Comparison of ENCODE assay signal across 9 mouse cellular contexts in genomic region chr1:134061915-134062314, GRCm38 (mm10). TPM values are rescaled to one million over a fixed set of nuclear protein-coding genes. Genes with fewer than 3 reads are reported as not detected.
DNase-seq lines count a peak whose midpoint lies in the region; ATAC-seq and TF ChIP-seq lines count a peak whose summit lies in the region.
"Had no signal": no experiment of that assay in that cellular context is flagged by ENCODE, and none has a peak within 500 bp of the region (broad histone marks: within the 10 kb centered on the region; RNA-seq: fewer than 3 reads in every experiment).

No protein-coding gene starts in this region.

- H3K27ac ChIP-seq in lung, postnatal 0 days (ENCODE audit: low read length) = peak overlapping the region; percentile 95
- peak overlapping the region; percentile 97 for H3K27ac ChIP-seq in forebrain, embryonic 16.5 days (ENCODE audit: low read length)
- peak overlapping the region; percentile 95 for H3K27ac ChIP-seq in limb, embryonic 14.5 days (replicated peaks; ENCODE audit: low read depth, low read length)
- H3K27ac ChIP-seq in stomach, embryonic 15.5 days = peak overlapping the region; percentile 99

- no peak overlapping the region for H3K4me2 ChIP-seq in lung, postnatal 0 days (replicated peaks; ENCODE audit: low read depth, low read length)
- no peak overlapping the region; the same call in 1 of the 2 replicates for H3K4me2 ChIP-seq in forebrain, embryonic 16.5 days (ENCODE audit: low read length)
- H3K4me2 ChIP-seq in limb, embryonic 14.5 days (replicated peaks; ENCODE audit: low read depth, low read length, severe bottlenecking) = peak overlapping the region; percentile 68; the same call in 1 of the 2 replicates
- peak overlapping the region; percentile 68; the same call in 1 of the 2 replicates for H3K4me2 ChIP-seq in stomach, embryonic 15.5 days

- TF ChIP-seq CTCF in lung, postnatal 0 days (IDR thresholded peaks at IDR 0.05) = no peak

- no peak overlapping the region for H3K4me3 ChIP-seq in lung, postnatal 0 days (ENCODE audit: low read depth, low read length)
- H3K4me3 ChIP-seq in forebrain, embryonic 16.5 days (replicated peaks; ENCODE audit: low read length) = no peak overlapping the region
- no peak overlapping the region for H3K4me3 ChIP-seq in limb, embryonic 14.5 days (replicated peaks; ENCODE audit: low read length)
- no peak overlapping the region for H3K4me3 ChIP-seq in stomach, embryonic 15.5 days (replicated peaks)

- no peak for TF ChIP-seq POLR2A in limb, embryonic 14.5 days (IDR thresholded peaks at IDR 0.05; ENCODE audit: borderline replicate concordance, extremely low read depth, insufficient read depth, insufficient read length)

- ATAC-seq in lung, postnatal 0 days = no peak
- ATAC-seq in forebrain, embryonic 16.5 days = no peak
- ATAC-seq in limb, embryonic 14.5 days (ENCODE audit: low FRiP score, low read depth) = no peak
- no peak for ATAC-seq in stomach, embryonic 15.5 days (ENCODE audit: insufficient read depth, low FRiP score, low read depth)

- no peaks in the 10 kb centered on the region for H3K9me3 ChIP-seq in lung, postnatal 0 days (ENCODE audit: low read length)
- no peaks in the 10 kb centered on the region for H3K9me3 ChIP-seq in forebrain, embryonic 16.5 days (ENCODE audit: control insufficient read depth, low read length)
- H3K9me3 ChIP-seq in limb, embryonic 14.5 days (ENCODE audit: control insufficient read depth, low read length) = no peaks in the 10 kb centered on the region
- H3K9me3 ChIP-seq in stomach, embryonic 15.5 days = no peaks in the 10 kb centered on the region

- no peaks in the 10 kb centered on the region for H3K27me3 ChIP-seq in lung, postnatal 0 days (replicated peaks; ENCODE audit: insufficient read depth, low read length)
- no peaks in the 10 kb centered on the region for H3K27me3 ChIP-seq in forebrain, embryonic 16.5 days (replicated peaks; ENCODE audit: control insufficient read depth, insufficient read depth, low read length)
- no peaks in the 10 kb centered on the region for H3K27me3 ChIP-seq in limb, embryonic 14.5 days (ENCODE audit: control insufficient read depth, insufficient read depth, low read length)
- no peaks in the 10 kb centered on the region for H3K27me3 ChIP-seq in stomach, embryonic 15.5 days (replicated peaks)

- 60% methylated on average over 3 of the region's 3 CpGs for WGBS in lung, postnatal 0 days
- WGBS in forebrain, embryonic 16.5 days = 27% methylated on average over 3 of the region's 3 CpGs
- WGBS in limb, embryonic 14.5 days = 55% methylated on average over 3 of the region's 3 CpGs
- 68% methylated on average over 3 of the region's 3 CpGs for WGBS in stomach, embryonic 15.5 days

- H3K36me3 ChIP-seq in lung, postnatal 0 days (ENCODE audit: insufficient read depth, low read length) = no peaks in the 10 kb centered on the region
- no peaks in the 10 kb centered on the region for H3K36me3 ChIP-seq in forebrain, embryonic 16.5 days (ENCODE audit: control insufficient read depth, insufficient read depth)
- no peaks in the 10 kb centered on the region for H3K36me3 ChIP-seq in limb, embryonic 14.5 days (ENCODE audit: control insufficient read depth, insufficient read depth, low read length)
- H3K36me3 ChIP-seq in stomach, embryonic 15.5 days = no peaks in the 10 kb centered on the region

- no peak for TF ChIP-seq EP300 in lung, postnatal 0 days (IDR thresholded peaks at IDR 0.05)

- DNase-seq in lung, postnatal 0 days (ENCODE audit: low spot score) = no peak
- DNase-seq in lung, adult 18-20 months = no peak
- DNase-seq in limb, embryonic 14.5 days (ENCODE audit: low spot score) = no peak
- no peak for DNase-seq in right cerebral cortex, postnatal 14 days
- DNase-seq in layer of hippocampus, adult 11-12 months (ENCODE audit: low spot score) = no peak
- DNase-seq: kidney, adult 2 months had no signal

- H3K4me1 ChIP-seq in lung, postnatal 0 days (ENCODE audit: insufficient read depth, low read depth, low read length) = peaks cover 65% of the 10 kb centered on the region
- H3K4me1 ChIP-seq in forebrain, embryonic 16.5 days (replicated peaks; ENCODE audit: control insufficient read depth, insufficient read depth, low read length) = peaks cover 58% of the 10 kb centered on the region
- H3K4me1 ChIP-seq in limb, embryonic 14.5 days (ENCODE audit: control insufficient read depth, insufficient read depth, low read length) = peaks cover 55% of the 10 kb centered on the region
- H3K4me1 ChIP-seq in stomach, embryonic 15.5 days = peaks cover 70% of the 10 kb centered on the region

- H3K9ac ChIP-seq in lung, postnatal 0 days (replicated peaks; ENCODE audit: low read depth) = no peak overlapping the region
- H3K9ac ChIP-seq in forebrain, embryonic 16.5 days (replicated peaks; ENCODE audit: low read depth, low read length) = no peak overlapping the region
- H3K9ac ChIP-seq in limb, embryonic 14.5 days (ENCODE audit: low read depth, low read length, severe bottlenecking) = no peak overlapping the region
- H3K9ac ChIP-seq in stomach, embryonic 15.5 days = no peak overlapping the region

RNA-seq across cellular contexts. Expression of gene Btg2, which starts 17.0 kb away (rescaled TPM):
- polyA plus RNA-seq in lung, postnatal 0 days (2015; fragmentation: Nextera tagmentation; extraction: Ambion mirVana) = 177 and 184 TPM in 2 replicates
- 56.0 and 66.4 TPM in 2 replicates for polyA plus RNA-seq in forebrain, embryonic 16.5 days (2015; fragmentation: Nextera tagmentation; extraction: Ambion mirVana)
- polyA plus RNA-seq in limb, embryonic 14.5 days (2012; rRNA removed) = 18.6 TPM in 2 replicates
- 26.2 and 26.4 TPM in 2 replicates for polyA plus RNA-seq in limb, embryonic 14.5 days (2014; fragmentation: Nextera tagmentation; extraction: Ambion mirVana)
- polyA plus RNA-seq in stomach, embryonic 15.5 days (2015; fragmentation: Nextera tagmentation; extraction: Ambion mirVana) = 72.2 and 72.4 TPM in 2 replicates

RNA-seq across cellular contexts. Expression of gene Fmod, which starts 24.9 kb away (rescaled TPM):
- polyA plus RNA-seq in lung, postnatal 0 days (2015; fragmentation: Nextera tagmentation; extraction: Ambion mirVana) = 9.7 and 10.0 TPM in 2 replicates
- polyA plus RNA-seq in forebrain, embryonic 16.5 days (2015; fragmentation: Nextera tagmentation; extraction: Ambion mirVana) = 7.8 and 12.6 TPM in 2 replicates
- polyA plus RNA-seq in limb, embryonic 14.5 days (2012; rRNA removed) = 86.7 and 105 TPM in 2 replicates
- polyA plus RNA-seq in limb, embryonic 14.5 days (2014; fragmentation: Nextera tagmentation; extraction: Ambion mirVana) = 75.1 and 79.5 TPM in 2 replicates
- 9.0 and 11.1 TPM in 2 replicates for polyA plus RNA-seq in stomach, embryonic 15.5 days (2015; fragmentation: Nextera tagmentation; extraction: Ambion mirVana)

RNA-seq across cellular contexts. Expression of gene Chit1, which starts 49.1 kb away (rescaled TPM):
- 0.29 TPM in 1 of 2 replicates, not detected in the other for polyA plus RNA-seq in lung, postnatal 0 days (2015; fragmentation: Nextera tagmentation; extraction: Ambion mirVana)
- 0.14 TPM in 1 of 2 replicates, not detected in the other for polyA plus RNA-seq in forebrain, embryonic 16.5 days (2015; fragmentation: Nextera tagmentation; extraction: Ambion mirVana)
- 0.33 TPM in 2 replicates for polyA plus RNA-seq in limb, embryonic 14.5 days (2012; rRNA removed)
- polyA plus RNA-seq in limb, embryonic 14.5 days (2014; fragmentation: Nextera tagmentation; extraction: Ambion mirVana) = 0.18 and 0.30 TPM in 2 replicates
- 0.70 and 1.1 TPM in 2 replicates for polyA plus RNA-seq in stomach, embryonic 15.5 days (2015; fragmentation: Nextera tagmentation; extraction: Ambion mirVana)
- polyA plus RNA-seq: kidney, adult 2 months; urinary bladder, adult 2 months had no signal

Comparison
In these comparisons a context has a peak if more than half of its experiments do, and no peak if none do; other contexts are left out.
1. H3K4me2 ChIP-seq: peak in limb, embryonic 14.5 days (single experiment) and stomach, embryonic 15.5 days (single experiment); none in lung, postnatal 0 days (single experiment) and forebrain, embryonic 16.5 days (single experiment).
2. Peak in every context shown above with its lines, with median percentiles within 50 percentile points of each other: H3K27ac ChIP-seq.